Mouse (Mus musculus): Measurements from ENCODE around the gene Plcl1.

DNA sequence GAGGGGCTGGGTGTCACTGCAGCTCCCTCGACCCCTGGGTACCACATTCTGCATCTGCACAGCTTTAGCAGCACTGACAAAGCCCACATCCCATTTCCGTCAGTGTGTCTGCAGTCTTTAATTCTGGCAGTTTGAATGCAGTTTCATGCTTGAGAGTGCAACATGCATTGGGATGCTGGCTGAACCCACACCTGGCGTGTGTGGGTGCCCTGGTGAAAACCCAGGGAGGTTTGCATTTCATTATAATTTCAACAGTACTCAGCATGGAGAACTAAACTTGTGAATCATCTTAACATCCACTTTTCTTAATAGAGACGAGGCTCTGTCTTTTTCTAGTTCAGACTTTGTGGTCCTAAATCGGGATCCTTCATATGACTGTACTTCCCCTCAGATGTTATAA lies 261.1 kb downstream of the Plcl1 start:
- TF ChIP-seq CTCF (IDR thresholded peaks at IDR 0.05; ENCODE audit: borderline replicate concordance, insufficient read depth, low read depth, low read length) (no peak), POLR2A (IDR thresholded peaks at IDR 0.05; ENCODE audit: borderline replicate concordance, insufficient read depth, low read length) (no peak)

All from cerebellum, adult 2 months (tissue).